ENCODE assay signal across 26 mouse cellular contexts in genomic region chr15:27077926-27078325, GRCm38 (mm10).
"Had no signal": no experiment of that assay in that cellular context is flagged by ENCODE, and none has a peak within 500 bp of the region (broad histone marks: within the 10 kb centered on the region; RNA-seq: fewer than 3 reads in every experiment).

No protein-coding gene starts in this region.

- ATAC-seq: hindbrain, embryonic 16.5 days; inflammation-experienced regulatory T-cells, adult 6 months; intestine, embryonic 15.5 days; intestine, postnatal 0 days had no signal

- DNase-seq: gastrocnemius, adult 2 months; gastrocnemius, postnatal 10 days; gastrocnemius, postnatal 25 days; heart, adult 2 months; heart, postnatal 14 days; heart, postnatal 36 days; kidney, adult 18-20 months; kidney, adult 8-10 months; kidney, postnatal 10 days; kidney, postnatal 25 days; kidney, postnatal 4 days had no signal

- H3K9me3 ChIP-seq: heart, embryonic 13.5 days; heart, embryonic 15.5 days; hindbrain, embryonic 10.5 days; hindbrain, embryonic 12.5 days; intestine, embryonic 15.5 days; limb, embryonic 10.5 days; limb, embryonic 12.5 days had no signal

- H3K9ac ChIP-seq: heart, embryonic 13.5 days; heart, embryonic 15.5 days; hindbrain, embryonic 12.5 days; hindbrain, embryonic 14.5 days; intestine, embryonic 15.5 days; limb, embryonic 12.5 days had no signal

- H3K4me1 ChIP-seq: heart, embryonic 13.5 days; heart, embryonic 15.5 days; hindbrain, embryonic 10.5 days; hindbrain, embryonic 12.5 days; intestine, embryonic 15.5 days; limb, embryonic 10.5 days; limb, embryonic 12.5 days had no signal

- H3K27ac ChIP-seq: gastrocnemius, adult 2 months; heart, adult 2 months; heart, embryonic 13.5 days; heart, embryonic 15.5 days; hindbrain, embryonic 10.5 days; hindbrain, embryonic 12.5 days; hindbrain, embryonic 14.5 days; intestine, embryonic 15.5 days; layer of hippocampus, adult 2 months; left cerebral cortex, adult 2 months; limb, embryonic 10.5 days; limb, embryonic 12.5 days had no signal

- H3K36me3 ChIP-seq: heart, embryonic 13.5 days; heart, embryonic 15.5 days; hindbrain, embryonic 10.5 days; hindbrain, embryonic 12.5 days; intestine, embryonic 15.5 days; limb, embryonic 10.5 days; limb, embryonic 12.5 days had no signal

- H3K27me3 ChIP-seq: heart, embryonic 13.5 days; heart, embryonic 15.5 days; hindbrain, embryonic 12.5 days; intestine, embryonic 15.5 days; limb, embryonic 12.5 days had no signal

- H3K4me2 ChIP-seq: heart, embryonic 11.5 days; heart, embryonic 13.5 days; heart, embryonic 15.5 days; hindbrain, embryonic 12.5 days; hindbrain, embryonic 14.5 days; intestine, embryonic 15.5 days; limb, embryonic 12.5 days; liver, embryonic 11.5 days had no signal

- H3K4me3 ChIP-seq: gastrocnemius, adult 2 months; heart, adult 2 months; heart, embryonic 13.5 days; heart, embryonic 15.5 days; hindbrain, embryonic 10.5 days; hindbrain, embryonic 12.5 days; intestine, embryonic 15.5 days; layer of hippocampus, adult 2 months; left cerebral cortex, adult 2 months; limb, embryonic 10.5 days; limb, embryonic 12.5 days had no signal
